Mouse (Mus musculus): ENCODE results near the gene Il12b. TPM values are rescaled to one million over a fixed set of nuclear protein-coding genes. Genes with fewer than 3 reads are reported as not detected.
A peak's percentile ranks its signal among the peaks of the same experiment; 100 is the strongest.
"Not testable (repeated sequence)": the region's sequence is repeated elsewhere in the genome, so short reads cannot be mapped to it uniquely, and the experiment has no call there.

The Il12b gene
- total RNA-seq, 2 experiments from 2014 or later = 0.14 TPM; not detected in 1

GRCm38 (mm10) chr11:44410413-44410812 lies 10.6 kb downstream of the Il12b start:
- no peak for DNase-seq (ENCODE audit: low spot score in 2 of 2)

- no peak for DNase-seq (ENCODE audit: low spot score in 2 of 2)
Measured at GRCm38 (mm10) chr11:44412276-44412675, 12.4 kb downstream of the Il12b start.

DNA sequence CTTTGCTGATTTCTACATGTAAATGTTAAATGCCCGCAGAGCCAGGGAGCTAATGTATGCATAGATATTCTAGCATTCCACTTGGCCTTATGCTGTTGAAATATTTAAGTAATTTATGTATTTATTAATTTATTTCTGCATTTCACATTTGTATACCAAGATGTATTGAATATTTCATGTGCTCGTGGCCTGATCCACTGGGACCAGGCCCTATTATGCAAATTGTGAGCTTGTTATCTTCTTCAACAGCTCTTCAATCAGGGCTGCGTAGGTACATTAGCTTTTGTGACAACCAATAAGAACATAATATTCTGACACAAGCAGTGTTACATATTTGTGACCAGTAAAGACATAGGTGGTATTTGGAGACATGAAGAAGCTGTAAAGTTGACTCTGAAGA lies 13.5 kb downstream of the Il12b start:
- no peak for DNase-seq (ENCODE audit: low spot score in 2 of 2)

GRCm38 (mm10) chr11:44414605-44415004 lies 14.7 kb downstream of the Il12b start:
- DNase-seq (ENCODE audit: low spot score in 2 of 2) = no peak

DNA sequence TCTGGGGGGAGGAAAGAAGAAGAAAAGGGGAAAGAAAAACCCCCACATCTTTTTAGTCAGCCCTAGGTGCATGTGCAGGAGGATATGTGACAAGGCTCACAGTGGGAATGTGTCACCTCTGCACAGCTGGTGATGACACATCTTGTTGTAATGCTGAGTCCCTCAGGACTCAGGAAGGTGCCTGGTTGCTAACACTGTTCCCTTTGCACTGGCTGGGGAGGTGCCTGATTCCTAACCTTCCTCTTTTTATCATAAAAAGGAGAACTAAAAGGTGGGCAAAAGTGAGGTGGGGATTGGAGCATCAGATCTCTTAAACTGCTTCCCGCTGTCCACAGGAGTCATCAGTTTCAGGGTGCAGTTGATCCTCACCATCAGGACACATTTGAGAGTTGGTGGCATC lies 17.5 kb downstream of the Il12b start:
- DNase-seq (ENCODE audit: low spot score in 2 of 2) = no peak

GRCm38 (mm10) chr11:44422337-44423111 lies 22.7 kb downstream of the Il12b start:
- DNase-seq (ENCODE audit: low spot score in 2 of 2) = no peak

- DNase-seq (ENCODE audit: low spot score in 2 of 2) = no peak
Measured at GRCm38 (mm10) chr11:44423261-44423660, 23.4 kb downstream of the Il12b start.

GRCm38 (mm10) chr11:44423955-44424354 lies 24.1 kb downstream of the Il12b start:
- DNase-seq (ENCODE audit: low spot score in 2 of 2) = no peak

DNA sequence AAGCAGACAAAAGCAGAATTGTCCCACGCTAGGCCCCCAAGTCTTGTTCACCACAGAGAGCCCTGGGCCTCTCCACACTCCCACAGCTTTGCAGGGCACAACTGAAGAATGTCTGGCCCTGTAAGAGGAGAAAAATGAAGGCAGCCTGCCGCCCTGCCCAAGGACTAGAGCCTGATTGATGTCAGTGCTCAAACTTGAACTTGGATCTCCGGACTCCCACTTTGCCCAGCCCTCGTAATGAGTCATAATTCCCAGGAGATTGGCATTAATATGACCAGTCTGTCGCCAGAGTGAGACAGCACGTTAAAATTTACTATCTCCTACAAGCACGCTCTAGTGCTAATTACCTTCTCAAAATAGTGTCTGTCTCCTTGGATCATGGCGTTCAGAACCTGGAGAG lies 25.1 kb downstream of the Il12b start:
- DNase-seq (ENCODE audit: low spot score in 2 of 2) = no peak

DNA sequence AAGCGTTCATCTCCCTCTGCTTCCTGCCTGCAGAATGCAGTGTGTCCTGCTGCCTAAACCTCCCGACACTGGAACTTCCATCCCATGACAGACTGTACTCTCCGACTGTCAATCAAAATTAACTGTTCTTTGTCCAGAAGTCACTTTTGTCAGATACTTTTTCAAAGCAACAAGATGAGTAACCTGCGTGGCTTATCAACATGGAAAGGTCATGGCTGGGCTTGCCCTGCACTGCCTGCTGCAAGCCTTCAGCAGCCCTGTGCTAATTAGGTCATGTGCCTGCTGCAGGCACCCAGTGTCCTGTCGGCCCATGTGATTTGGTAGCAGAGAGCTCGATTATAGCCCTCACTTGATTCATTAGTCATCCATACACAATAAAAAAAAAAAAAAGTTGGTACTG lies 25.8 kb downstream of the Il12b start:
- DNase-seq (ENCODE audit: low spot score in 2 of 2) = no peak

DNA sequence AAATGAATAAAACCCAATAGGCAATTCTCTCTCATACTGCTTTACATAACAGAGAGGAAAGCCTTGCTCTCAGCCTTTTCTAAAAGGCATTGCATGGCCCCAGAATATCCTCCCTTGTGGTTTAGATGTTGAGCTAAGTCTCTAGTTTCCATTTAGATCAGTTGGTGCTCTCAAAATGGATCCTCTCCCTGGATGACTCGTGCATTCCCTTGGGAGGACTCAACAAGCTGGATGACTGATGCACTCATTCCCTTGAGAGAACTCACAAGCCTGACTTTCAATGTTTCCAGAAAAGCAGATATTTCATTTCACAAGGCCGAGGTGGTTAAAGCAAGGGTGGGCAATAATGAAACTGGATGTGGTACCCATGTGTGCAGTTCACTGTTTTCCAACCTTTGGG lies 28.1 kb downstream of the Il12b start:
- no peak for DNase-seq (ENCODE audit: low spot score in 2 of 2)

DNA sequence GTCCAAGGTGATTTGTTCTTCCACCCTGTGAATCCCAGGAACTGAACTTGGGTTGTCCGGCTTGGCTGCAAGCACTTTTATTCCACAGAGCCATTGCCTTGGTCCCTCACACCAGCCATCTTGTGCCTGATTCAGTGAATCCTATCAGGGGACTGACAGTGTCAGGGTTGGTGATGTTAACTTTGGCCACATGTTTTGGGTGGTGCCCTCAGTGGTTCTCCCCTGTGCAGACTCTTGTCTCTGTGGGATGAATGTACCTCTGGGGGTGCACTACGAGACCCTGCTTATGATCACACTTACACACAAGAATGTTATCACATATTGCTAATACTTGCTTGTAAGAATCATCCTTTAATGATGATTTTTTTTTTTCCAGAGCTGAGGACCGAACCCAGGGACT lies 30.2 kb downstream of the Il12b start:
- no peak for DNase-seq (ENCODE audit: low spot score in 2 of 2)

DNA sequence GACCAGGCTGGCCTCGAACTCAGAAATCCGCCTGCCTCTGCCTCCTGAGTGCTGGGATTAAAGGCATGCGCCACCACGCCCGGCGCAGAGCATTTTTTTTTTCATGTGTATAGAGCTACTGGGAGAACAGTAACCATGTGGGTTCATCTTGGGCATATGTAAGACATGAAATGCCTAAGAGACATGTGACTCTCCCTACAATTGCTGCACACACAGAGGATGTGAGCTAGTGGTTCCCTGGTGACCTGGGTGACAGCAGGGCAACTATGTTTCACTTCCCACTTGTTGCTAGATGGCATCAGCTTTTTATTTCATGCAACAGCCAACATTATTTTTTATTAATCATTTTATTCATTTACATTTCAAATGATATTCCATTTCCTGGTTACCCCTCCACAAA lies 37.9 kb downstream of the Il12b start:
- DNase-seq (ENCODE audit: low spot score in 2 of 2) = no peak

DNA sequence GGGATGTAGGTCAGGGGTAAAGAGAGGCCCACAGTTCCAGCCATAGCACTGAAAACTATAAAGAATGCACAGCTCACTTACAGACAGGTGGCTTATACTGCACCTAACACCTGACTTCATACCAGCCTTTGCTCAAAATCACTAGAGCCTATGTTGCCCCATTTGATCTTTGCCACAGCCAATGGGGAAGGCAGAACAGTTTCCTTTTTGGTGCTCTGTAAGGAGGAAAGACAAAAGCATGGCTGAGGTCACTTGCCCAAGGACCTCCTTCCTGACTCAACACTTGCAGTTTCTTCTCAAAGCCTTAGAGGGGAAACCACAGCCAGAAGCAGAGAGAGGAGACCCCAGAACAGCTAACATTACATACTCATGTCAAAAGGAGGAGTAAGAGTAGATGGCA lies 51.2 kb downstream of the Il12b start:
- no peak for DNase-seq (ENCODE audit: low spot score in 2 of 2)

GRCm38 (mm10) chr11:44452016-44452415 lies 52.2 kb downstream of the Il12b start:
- not testable (repeated sequence) for DNase-seq (ENCODE audit: low spot score in 2 of 2)

DNA sequence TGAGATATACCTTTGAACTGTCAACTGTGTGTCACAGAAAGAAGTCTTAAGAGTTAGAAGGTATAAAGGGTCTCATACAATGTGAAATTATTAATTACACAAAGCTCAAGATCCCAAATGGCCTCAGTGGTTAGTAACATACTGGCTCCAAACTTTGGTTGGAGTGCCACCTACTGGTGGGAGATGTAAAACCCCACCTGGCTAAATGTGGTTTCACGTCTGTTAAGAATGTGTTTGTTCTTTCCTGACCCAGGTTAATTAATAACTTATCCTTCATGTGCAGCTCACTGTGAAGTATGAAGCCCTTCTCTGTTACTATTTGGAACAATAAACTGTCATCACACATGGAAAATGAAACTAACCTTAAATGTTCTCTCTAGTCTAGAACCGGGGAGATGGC lies 53.6 kb downstream of the Il12b start:
- DNase-seq (ENCODE audit: low spot score in 2 of 2) = peak in 1 of 2 experiments; percentile 17

GRCm38 (mm10) chr11:44461493-44461892 lies 61.6 kb downstream of the Il12b start:
- no peak for DNase-seq (ENCODE audit: low spot score in 2 of 2)

Other genes starting within 250 kb of the Il12b start
- gene Ublcp1, start 70.4 kb downstream of the Il12b start, total RNA-seq (2021) = 10 to 100 TPM; 41.4 to 46.7 TPM
- 100 to 1,000 TPM; 111 to 113 TPM for gene Rnf145, start 118.9 kb downstream of the Il12b start, total RNA-seq (2021)
- 10 to 100 TPM; 32.5 to 36.8 TPM for gene Ebf1, start 217.3 kb downstream of the Il12b start, total RNA-seq (2021)